Mouse (Mus musculus): ENCODE results near the gene Procr. TPM values are rescaled to one million over a fixed set of nuclear protein-coding genes. Genes with fewer than 3 reads are reported as not detected.

Procr gene
- total RNA-seq, 1 experiment from 2014 or later: 38.3 TPM

- no peak for DNase-seq
These were observed 1.5 kb upstream of the Procr start for GRCm38 (mm10) chr2:155749394-155749793.

DNA sequence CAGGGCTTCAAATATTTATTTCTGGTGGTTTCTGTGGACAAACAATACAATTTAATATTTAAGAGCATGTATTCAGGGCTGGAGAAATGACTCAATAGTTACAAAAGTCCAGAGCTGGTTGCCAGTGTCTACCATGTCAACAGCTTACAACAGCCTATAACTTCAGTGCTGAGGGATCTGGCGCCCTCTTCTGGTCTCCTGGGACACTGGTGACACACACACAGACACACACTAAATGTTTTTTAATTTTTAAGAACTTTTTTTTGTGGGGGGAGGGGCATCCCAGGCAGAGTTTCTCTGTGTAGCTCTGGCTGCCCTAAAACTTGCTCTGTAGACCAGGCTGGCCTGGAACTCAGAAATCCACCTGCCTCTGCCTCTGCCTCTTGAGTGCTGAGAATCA, 4.8 kb downstream of the Procr start:
- peak; percentile 89 for DNase-seq

- DNase-seq: peak; percentile 33
These were observed 6.1 kb downstream of the Procr start for GRCm38 (mm10) chr2:155756855-155757566.

DNA sequence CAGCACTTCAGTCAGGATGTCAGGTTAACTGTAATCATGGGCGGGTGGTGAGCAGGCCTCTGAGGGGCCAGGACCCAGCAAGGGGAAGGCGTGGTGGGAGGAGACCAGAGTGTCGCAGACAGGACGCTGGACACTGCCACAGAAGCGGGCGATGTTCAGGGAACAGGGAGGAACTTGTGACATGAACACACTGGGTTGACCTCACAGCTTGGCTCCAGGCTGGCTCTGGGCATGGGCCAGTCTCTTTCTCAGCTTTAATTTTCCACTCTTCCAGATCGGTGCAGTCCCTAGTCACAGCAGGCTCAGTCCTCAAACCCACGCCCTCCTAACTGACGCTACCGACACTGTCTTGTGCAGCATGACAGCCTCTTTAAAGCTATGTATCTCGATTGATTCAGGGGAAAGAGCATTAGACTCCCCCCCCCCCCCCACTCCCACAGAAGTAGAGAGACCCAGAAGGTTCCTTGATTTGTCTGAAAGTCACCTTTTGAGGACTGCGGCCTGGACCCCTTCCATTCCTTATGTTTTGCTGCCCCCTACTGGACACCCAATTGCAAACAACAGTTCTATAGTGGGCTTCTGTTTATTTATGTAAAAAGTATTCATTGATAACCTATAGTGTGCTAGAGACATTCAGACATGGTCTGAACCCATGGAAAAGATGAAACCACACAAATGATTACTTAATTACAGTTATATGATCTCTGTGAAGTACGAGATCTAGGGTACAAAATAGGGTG, 13.9 kb downstream of the Procr start:
- DNase-seq: peak; percentile 86

GRCm38 (mm10) chr2:155773664-155774063, 22.7 kb downstream of the Procr start:
- no peak for DNase-seq

- no peak for DNase-seq
These were observed 23.5 kb downstream of the Procr start for GRCm38 (mm10) chr2:155774261-155774926.

DNA sequence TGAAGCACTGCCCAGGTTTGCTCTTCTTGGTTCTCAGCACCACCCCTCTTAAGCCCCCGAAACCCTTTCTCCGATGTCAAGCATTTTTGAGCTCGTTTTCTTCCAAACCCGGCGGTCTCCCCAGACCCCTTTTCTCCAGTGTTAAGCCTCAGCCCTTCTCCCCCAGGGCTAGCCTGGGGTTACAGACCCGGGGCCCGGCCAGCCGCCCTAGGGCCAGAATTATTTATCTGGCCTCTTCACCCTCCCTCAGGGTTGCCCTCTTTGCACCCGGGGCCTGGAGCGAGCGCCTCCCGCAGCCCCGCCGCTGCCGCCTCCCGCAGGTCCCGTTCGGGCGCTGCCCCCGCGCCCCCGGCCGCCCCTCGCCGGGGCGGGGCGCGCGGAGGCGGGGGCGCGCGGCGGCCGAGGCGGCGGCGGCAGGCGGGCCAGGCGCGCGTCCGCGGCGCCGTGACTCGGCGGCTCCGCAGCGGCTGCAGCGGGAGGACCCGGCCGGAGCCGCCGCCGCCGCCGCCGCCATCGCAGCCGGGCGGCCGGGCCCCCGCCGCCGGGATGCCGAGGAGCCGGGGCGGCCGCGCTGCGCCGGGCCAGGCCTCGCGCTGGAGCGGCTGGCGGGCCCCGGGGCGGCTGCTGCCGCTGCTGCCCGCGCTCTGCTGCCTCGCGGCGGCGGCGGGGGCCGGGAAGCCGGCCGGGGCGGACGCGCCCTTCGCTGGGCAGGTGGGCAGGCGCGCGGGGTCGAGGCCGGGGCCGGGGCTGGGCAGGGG, 24.2 kb downstream of the Procr start, which contains the start of gene Mmp24:
Gene Mmp24, plus strand, starts transcription at position 416 of the 758 bp plus-strand sequence.
- no peak for DNase-seq

GRCm38 (mm10) chr2:155775685-155776263, 24.9 kb downstream of the Procr start:
- peak; percentile 86 for DNase-seq

- no peak for DNase-seq
These were observed 26.1 kb downstream of the Procr start for GRCm38 (mm10) chr2:155776824-155777687.

GRCm38 (mm10) chr2:155777688-155777985, 26.7 kb downstream of the Procr start:
- DNase-seq: no peak

- no peak for DNase-seq
These were observed 27.1 kb downstream of the Procr start for GRCm38 (mm10) chr2:155778004-155778403.

DNA sequence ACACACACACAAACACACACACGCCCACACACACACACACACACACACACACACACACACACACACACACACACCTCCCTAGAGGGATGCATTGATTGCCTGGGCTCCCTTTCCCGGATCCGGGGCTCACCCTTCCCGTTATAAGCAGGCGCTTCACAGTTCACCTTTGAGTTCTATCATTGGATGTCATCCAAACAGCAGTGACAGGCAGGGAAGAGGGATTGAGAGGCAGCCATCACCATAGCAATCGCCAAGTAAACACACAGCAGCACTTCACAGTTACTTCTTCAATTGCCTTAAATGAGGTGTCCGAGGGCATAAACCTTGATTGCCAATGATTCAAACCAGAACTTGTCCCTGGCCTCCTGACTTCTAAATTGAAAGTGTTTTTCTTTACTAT, 28.1 kb downstream of the Procr start:
- peak; percentile 17 for DNase-seq

DNA sequence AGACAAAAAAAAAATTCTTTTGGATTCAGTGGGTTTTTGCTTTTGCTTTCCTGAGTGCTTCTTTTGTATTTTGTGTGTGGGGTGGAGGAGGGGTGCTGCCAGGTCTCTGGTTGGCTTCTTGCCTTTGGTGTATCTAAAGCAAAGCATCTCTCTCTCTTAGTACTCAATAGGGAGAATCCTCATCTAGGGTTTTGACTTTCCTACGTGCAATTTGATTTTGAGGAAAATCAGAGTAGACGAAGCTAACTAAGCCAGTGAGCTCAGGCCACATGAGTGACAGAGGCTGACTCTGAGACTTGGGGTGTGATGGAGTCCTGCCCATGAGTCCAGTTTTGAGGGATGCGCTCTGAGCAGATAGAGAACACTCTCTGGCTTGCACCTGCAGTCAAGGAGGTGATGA, 28.6 kb downstream of the Procr start:
- DNase-seq: no peak

GRCm38 (mm10) chr2:155784534-155784933, 33.6 kb downstream of the Procr start:
- no peak for DNase-seq

DNA sequence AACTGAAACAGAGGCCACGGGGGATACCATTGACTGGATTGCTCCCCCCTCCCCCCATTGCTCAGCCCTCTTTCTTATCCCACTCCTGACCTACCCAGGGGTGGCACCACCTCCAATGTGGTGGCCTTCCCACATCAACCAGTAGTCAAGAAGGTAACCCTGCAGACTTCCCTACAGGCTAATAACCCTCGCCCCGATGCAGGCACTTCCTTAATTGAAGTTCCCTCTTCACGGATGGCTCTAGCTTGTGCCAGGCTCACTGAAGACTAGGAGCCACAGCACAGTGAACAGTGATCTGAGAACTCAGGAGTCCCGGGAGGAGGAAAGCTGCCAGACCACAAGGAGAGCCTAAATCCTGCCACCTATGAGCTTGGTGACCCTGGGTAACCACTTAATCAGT, 36.0 kb downstream of the Procr start:
- no peak for DNase-seq

DNA sequence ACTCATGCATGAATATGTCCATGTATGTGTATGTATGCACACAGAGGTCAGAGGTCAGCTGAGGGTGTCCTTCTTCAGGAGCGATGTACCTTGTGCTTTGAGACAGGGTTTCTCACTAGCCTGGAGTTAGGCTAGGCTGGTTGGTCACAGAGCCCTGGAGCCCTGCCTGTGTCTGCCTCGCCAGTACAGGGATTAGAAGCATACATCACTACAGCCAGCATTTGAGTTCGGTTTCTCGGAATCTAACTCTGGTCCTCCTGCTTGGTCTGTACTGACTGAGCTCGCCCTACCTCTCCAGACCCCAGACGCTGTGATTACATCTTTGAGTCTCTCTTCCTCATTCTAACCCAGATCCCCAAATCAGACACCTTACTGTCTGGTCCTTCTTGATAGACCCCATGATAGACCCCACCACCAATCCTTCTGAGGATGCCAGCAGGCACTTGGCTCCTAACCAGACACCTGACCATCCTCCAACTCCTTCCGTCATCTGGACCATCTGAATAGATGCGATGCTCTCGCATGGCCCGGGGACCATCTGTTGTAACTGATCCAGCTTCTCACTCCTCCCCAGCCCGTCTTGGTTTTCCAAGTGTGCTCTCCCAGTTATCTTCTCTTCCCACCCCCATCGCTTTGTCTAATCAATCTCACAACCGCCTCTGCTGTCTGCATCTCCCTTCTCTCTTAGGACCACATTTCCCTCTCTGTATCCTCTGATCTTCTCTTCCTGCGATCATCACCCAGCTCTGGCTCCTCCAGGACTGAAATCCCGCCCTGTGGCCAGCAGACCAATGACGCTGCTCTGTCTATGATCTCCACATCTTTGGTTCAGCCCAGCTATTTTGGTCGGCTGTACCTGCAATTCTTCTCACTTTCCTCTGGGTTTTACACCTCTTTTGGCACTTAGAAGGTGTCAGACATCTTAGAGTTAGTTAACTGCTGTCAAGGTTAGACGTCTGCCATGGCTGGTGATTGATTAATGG, 37.3 kb downstream of the Procr start:
- DNase-seq: no peak

DNA sequence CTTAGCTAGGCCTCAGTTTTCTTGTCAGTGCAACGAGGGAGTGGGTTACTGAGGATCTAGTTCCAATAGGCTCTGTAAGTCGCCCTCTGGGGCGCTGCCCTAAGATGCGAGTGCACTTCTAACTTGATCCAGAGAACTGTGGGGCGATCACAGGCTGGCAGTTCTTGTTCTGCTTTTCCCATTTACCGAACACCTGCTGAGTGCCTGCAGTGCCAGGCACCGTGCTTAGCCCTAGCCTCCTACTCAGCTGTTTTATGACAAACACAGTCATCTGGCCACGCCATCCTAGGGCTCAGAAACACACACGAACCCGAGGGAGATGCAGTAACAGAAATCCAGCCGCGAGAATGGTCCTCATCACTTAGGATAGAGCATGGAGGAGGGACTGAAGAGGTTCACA, 42.0 kb downstream of the Procr start:
- DNase-seq: no peak

DNA sequence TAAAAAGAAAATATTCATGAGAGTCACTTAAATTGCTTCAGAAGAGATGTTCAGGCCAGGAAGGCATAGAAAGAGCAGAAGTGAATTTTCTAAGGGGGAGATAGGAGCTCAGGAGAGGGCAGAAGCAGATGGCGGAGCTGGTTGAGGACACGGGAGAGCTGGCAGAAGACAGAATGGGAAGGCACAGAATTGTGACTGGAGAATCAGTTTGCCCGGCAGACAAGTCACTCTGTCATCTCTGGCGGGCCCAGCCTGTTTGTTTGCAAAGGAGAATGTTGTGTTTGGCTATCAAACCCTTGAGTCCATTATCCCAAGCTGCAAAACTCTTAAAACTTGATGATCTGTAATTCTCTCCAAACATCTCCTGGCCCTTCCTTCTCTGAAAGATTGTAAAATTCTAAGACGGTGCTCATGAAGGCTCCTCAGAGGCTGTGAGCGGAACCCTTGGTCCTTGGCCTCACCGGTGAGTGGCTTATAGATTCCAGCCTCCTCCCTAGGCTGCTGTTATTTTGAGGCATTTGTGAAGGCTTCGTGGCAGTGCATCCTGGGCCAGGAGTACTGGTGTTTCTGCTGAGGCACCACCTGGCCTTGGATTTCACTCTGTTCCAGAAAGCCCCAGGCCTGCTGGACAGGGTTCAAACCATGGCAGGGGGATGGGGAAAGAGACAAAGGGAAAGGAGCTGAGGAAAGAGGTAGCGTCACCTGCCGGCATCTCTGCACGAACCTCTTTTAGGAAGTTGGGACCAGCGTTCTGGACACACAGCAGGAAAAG, 43.9 kb downstream of the Procr start:
- no peak for DNase-seq

DNA sequence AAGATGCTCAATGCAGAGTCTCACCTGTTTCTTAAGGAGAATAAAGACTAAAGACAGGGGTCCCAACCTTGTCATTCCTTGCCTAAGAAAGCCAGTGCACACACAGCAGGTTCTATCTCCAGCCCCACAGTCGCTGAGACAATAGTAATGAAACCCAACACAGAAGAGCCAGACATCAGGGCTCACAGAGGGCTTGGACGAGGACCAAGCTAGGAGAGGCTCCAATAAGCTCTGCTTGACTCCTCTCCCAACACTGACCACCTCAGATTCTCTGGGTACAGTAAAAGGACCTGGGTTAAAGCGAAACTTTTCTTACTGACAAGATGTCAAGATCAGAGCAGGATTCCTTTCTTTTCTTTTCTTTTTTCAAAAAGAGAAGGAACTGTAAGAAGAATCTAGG, 47.7 kb downstream of the Procr start:
- no peak for DNase-seq

All from adrenal gland, postnatal 14 days (tissue).